Mouse (Mus musculus): ENCODE measurements around the gene Haus7.

GRCm38 (mm10) chrX:73484076-73484475 is 25.2 kb upstream of the Haus7 start:
- TF ChIP-seq CTCF (IDR thresholded peaks at IDR 0.05; ENCODE audit: control insufficient read depth, insufficient read depth, low read length) (no peak), POLR2A (IDR thresholded peaks at IDR 0.05; ENCODE audit: borderline replicate concordance, control insufficient read depth, low read depth, low read length) (no peak)
